Mouse (Mus musculus): ENCODE data around the gene Cep68.

Cep68 gene

DNA sequence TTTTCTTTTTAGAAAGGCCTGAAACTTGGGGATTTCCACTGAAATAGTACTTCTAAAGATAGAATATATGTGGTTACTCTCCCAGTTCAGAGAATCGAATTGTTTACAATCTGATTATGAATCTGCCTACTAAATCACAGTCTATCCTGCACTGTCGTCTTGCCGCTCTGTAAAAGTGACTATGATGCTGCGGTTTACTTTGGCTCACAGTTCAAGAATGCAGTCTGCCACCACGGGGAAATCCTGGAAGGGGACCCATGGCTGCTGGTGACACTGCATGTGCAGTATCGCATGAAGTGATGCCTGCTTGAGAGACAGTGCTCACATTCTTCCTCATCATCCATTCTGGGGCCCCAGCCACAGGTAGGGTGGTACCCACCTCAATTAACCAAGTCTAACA is 3.9 kb downstream of the Cep68 start:
- Histone ChIP-seq H3K27me3 (ENCODE audit: insufficient read depth, low read length) (no peaks in the 10 kb centered on the region), H3K4me1 (replicated peaks; ENCODE audit: low read depth, low read length) (peaks cover 85% of the 10 kb centered on the region), H3K36me3 (ENCODE audit: insufficient read depth, low read length) (peaks cover 66% of the 10 kb centered on the region), H3K4me3 (replicated peaks; ENCODE audit: low read length) (no peak overlapping the region), H3K9me3 (ENCODE audit: low read length) (no peaks in the 10 kb centered on the region)
- TF ChIP-seq POU5F1 (IDR thresholded peaks at IDR 0.05; ENCODE audit: borderline replicate concordance, low read length) (no peak), NANOG (IDR thresholded peaks at IDR 0.05; ENCODE audit: borderline replicate concordance, low read length) (no peak), CTCF (conservative IDR thresholded peaks at IDR 0.05; ENCODE audit: low read length) (no peak)

DNA sequence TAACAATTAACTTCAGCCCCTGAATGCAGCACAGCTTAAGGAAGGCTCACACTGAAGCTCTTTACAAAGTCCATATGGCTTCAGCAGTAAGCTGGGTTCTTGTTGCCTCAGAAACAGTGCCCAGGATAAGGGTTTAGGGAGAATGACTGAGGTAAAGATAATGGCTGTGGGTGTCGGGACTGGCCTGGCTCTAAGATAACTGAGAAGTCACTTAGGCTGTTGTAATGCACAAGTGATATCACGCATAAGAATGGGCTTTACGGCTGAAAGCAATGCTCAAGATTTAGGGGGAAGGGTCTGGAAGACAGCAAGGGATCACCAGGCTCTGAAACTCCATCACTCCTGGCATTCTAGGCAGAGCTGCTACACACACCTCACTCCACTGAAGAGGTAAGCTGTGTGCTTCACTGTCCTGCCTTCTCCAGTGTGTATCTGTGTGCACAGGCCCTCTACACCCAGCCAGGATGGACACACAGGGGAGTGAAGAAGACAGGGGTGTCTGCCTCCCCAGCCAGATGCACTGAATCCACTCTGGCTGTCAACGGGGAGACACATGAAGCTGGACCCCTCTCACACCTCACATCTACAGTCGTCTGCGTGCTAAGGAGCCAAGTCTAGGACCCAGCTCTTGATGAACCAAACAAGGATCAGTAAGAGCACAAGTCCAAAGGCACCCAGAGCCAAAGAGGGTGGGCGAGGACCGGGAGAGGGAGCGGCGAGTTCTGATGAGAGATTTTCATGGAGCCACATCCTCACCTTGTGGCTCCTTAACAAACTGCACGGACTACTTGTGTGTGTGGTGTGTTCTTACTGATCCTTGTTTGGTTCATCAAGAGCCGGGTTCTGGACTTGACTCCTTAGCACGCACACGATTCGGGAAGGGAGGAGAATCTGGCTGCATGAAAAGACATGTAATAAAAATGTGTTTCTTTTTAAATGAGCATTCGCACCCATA is 4.6 kb downstream of the Cep68 start:
- Histone ChIP-seq H3K27me3 (ENCODE audit: insufficient read depth, low read length) (no peaks in the 10 kb centered on the region), H3K9me3 (ENCODE audit: low read length) (no peaks in the 10 kb centered on the region), H3K4me1 (replicated peaks; ENCODE audit: low read depth, low read length) (peaks cover 89% of the 10 kb centered on the region), H3K4me3 (replicated peaks; ENCODE audit: low read length) (peak overlapping the region; percentile 50), H3K36me3 (ENCODE audit: insufficient read depth, low read length) (peaks cover 73% of the 10 kb centered on the region)
- TF ChIP-seq POU5F1 (IDR thresholded peaks at IDR 0.05; ENCODE audit: borderline replicate concordance, low read length) (no peak), NANOG (IDR thresholded peaks at IDR 0.05; ENCODE audit: borderline replicate concordance, low read length) (no peak), CTCF (conservative IDR thresholded peaks at IDR 0.05; ENCODE audit: low read length) (peak; percentile 48)

DNA sequence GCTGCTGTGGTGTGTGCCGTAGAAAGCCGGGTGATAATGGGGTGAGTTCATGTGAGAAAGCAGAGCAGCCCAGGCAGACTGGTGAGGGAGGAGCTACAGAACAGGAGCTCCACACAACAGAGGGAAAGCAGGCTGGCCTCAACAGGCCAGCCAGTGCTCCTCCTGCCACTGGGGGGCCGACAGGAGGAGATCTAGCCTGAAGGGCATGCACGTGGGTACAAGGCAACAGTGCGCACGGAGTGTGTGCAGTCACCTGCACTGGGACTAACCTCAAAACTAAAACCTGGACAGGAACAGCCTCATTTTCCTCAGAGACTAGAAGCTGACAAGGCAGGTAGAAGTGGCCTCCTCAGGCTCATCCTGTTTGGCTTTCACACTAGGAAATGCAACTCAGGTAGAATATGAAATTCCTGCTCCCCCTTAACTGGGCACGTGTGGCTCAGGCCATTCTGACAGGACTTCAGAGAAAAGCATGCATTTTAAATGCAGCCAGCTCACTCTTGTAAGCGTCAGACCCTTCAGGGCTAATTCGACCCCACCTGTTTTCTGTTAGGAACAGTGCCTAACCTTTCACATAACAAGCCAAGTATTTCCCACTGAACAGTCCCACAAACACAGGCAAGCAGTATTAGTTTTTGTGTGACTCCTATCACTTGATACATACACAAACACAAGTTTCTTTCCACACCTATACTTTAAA is 5.9 kb downstream of the Cep68 start:
- Histone ChIP-seq H3K27me3 (ENCODE audit: insufficient read depth, low read length) (no peaks in the 10 kb centered on the region), H3K4me3 (replicated peaks; ENCODE audit: low read length) (peak overlapping the region; percentile 27; the same call in 1 of the 2 replicates), H3K4me1 (replicated peaks; ENCODE audit: low read depth, low read length) (peaks cover 99% of the 10 kb centered on the region), H3K36me3 (ENCODE audit: insufficient read depth, low read length) (peaks cover 86% of the 10 kb centered on the region), H3K9me3 (ENCODE audit: low read length) (no peaks in the 10 kb centered on the region)
- TF ChIP-seq NANOG (IDR thresholded peaks at IDR 0.05; ENCODE audit: borderline replicate concordance, low read length) (no peak), POU5F1 (IDR thresholded peaks at IDR 0.05; ENCODE audit: borderline replicate concordance, low read length) (no peak), CTCF (conservative IDR thresholded peaks at IDR 0.05; ENCODE audit: low read length) (no peak)

- Histone ChIP-seq H3K4me3 (replicated peaks; ENCODE audit: low read length) (peak overlapping the region; percentile 27; the same call in 1 of the 2 replicates), H3K9me3 (ENCODE audit: low read length) (no peaks in the 10 kb centered on the region), H3K4me1 (replicated peaks; ENCODE audit: low read depth, low read length) (peaks cover 100% of the 10 kb centered on the region), H3K27me3 (ENCODE audit: insufficient read depth, low read length) (no peaks in the 10 kb centered on the region), H3K36me3 (ENCODE audit: insufficient read depth, low read length) (peaks cover 92% of the 10 kb centered on the region)
- no peak for TF ChIP-seq POU5F1 (IDR thresholded peaks at IDR 0.05; ENCODE audit: borderline replicate concordance, low read length)
- no peak for TF ChIP-seq NANOG (IDR thresholded peaks at IDR 0.05; ENCODE audit: borderline replicate concordance, low read length)
- no peak for TF ChIP-seq CTCF (conservative IDR thresholded peaks at IDR 0.05; ENCODE audit: low read length)
These were observed 6.7 kb downstream of the Cep68 start for GRCm38 (mm10) chr11:20242366-20243056.

DNA sequence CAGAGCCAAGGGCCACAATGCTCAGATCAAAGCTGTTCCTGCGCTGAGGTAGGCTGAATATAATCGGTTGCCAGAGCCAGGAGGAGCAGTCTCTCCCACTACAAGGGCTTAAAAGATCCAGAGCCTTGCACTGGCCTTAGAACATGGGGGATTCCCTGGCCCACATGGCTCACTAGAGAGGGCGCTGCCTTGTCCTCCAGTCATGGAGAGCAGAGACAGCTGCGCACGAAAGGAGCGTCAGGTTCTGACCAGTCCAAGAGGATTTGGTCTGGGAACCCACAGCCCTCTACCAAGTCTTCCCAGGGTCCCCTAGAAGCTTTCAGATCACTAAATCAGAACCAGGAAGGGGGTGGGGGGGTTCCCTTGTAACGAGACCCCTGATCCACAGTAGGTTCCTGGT is 7.9 kb downstream of the Cep68 start:
- no peaks in the 10 kb centered on the region for H3K9me3 ChIP-seq (ENCODE audit: low read length)
- H3K4me1 ChIP-seq (replicated peaks; ENCODE audit: low read depth, low read length): peaks cover 100% of the 10 kb centered on the region
- TF ChIP-seq POU5F1 (IDR thresholded peaks at IDR 0.05; ENCODE audit: borderline replicate concordance, low read length) (no peak), CTCF (conservative IDR thresholded peaks at IDR 0.05; ENCODE audit: low read length) (no peak), NANOG (IDR thresholded peaks at IDR 0.05; ENCODE audit: borderline replicate concordance, low read length) (no peak)
- peaks cover 92% of the 10 kb centered on the region for H3K36me3 ChIP-seq (ENCODE audit: insufficient read depth, low read length)
- no peak overlapping the region for H3K4me3 ChIP-seq (replicated peaks; ENCODE audit: low read length)
- H3K27me3 ChIP-seq (ENCODE audit: insufficient read depth, low read length): no peaks in the 10 kb centered on the region

- no peaks in the 10 kb centered on the region for H3K27me3 ChIP-seq (ENCODE audit: insufficient read depth, low read length)
These were observed 8.9 kb downstream of the Cep68 start for GRCm38 (mm10) chr11:20240331-20240730.

DNA sequence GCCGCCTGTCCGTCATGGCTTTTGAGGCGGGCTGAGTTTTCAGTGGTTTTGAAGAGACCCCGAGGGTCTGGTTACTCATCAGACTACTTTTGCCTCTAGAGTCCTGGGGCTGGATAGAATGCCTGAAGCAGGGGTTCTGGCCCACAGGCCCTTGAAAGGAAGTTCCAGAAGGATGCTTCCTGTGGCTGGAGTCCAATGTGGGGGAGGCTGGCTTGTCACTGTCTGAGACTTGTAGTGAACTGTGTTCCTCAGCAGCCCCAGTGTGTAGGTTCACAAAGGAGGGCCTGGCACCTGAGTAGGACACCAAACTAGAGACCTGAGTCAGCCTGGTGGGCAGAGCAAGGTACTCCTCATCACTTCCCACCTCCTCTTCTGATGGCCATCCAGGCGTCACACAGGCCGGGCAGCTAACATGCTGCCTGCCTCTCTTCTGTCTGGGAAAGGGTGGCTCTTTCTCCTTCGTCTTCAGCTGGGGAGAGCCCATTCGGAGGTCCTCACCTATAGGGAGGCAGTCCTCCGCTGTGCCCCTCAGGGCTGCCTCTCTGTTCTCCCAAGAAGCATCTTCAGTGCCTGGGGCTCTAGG is 9.9 kb downstream of the Cep68 start:
- no peak for TF ChIP-seq CTCF (conservative IDR thresholded peaks at IDR 0.05; ENCODE audit: low read length)
- TF ChIP-seq NANOG (IDR thresholded peaks at IDR 0.05; ENCODE audit: borderline replicate concordance, low read length): no peak
- no peak for TF ChIP-seq POU5F1 (IDR thresholded peaks at IDR 0.05; ENCODE audit: borderline replicate concordance, low read length)
- Histone ChIP-seq H3K9me3 (ENCODE audit: low read length) (no peaks in the 10 kb centered on the region), H3K27me3 (ENCODE audit: insufficient read depth, low read length) (no peaks in the 10 kb centered on the region), H3K4me3 (replicated peaks; ENCODE audit: low read length) (peak overlapping the region; percentile 37; the same call in 1 of the 2 replicates), H3K36me3 (ENCODE audit: insufficient read depth, low read length) (peaks cover 93% of the 10 kb centered on the region), H3K4me1 (replicated peaks; ENCODE audit: low read depth, low read length) (peaks cover 99% of the 10 kb centered on the region)

More at GRCm38 (mm10) chr11:20240331-20240730, 8.9 kb downstream of the Cep68 start:
- no peak for TF ChIP-seq POU5F1 (IDR thresholded peaks at IDR 0.05; ENCODE audit: borderline replicate concordance, low read length)
- TF ChIP-seq CTCF (conservative IDR thresholded peaks at IDR 0.05; ENCODE audit: low read length): no peak
- TF ChIP-seq NANOG (IDR thresholded peaks at IDR 0.05; ENCODE audit: borderline replicate concordance, low read length): no peak
- peaks cover 99% of the 10 kb centered on the region for H3K4me1 ChIP-seq (replicated peaks; ENCODE audit: low read depth, low read length)
- peak overlapping the region; percentile 37; the same call in 1 of the 2 replicates for H3K4me3 ChIP-seq (replicated peaks; ENCODE audit: low read length)
- H3K9me3 ChIP-seq (ENCODE audit: low read length): no peaks in the 10 kb centered on the region
- peaks cover 92% of the 10 kb centered on the region for H3K36me3 ChIP-seq (ENCODE audit: insufficient read depth, low read length)
